Comparison of ENCODE assay signal across 8 mouse cellular contexts in the genomic region with DNA sequence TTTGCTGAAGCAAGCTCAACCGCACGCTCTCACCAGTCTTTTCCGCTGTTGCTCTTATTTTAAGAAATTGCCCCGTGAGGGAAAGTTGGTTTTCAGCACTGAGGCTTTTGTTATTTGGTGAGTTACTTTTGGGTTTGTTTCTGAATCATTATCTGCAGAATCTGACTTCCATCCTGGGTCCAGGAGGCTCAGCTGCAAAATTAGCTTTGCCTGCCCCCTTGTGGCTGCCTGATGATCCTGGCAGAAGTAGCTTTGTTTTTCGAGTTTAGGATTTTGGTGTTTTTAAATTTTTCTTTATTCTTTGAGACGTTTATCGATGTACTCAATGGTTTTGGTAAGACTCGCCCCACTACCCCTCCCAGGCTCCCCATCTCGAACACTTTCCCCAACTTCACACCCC. TPM values are rescaled to one million over a fixed set of nuclear protein-coding genes. Genes with fewer than 3 reads are reported as not detected.
DNase-seq lines count a peak whose midpoint lies in the region; ATAC-seq lines count a peak whose summit lies in the region.
"Had no signal": no experiment of that assay in that cellular context is flagged by ENCODE, and none has a peak within 500 bp of the region (broad histone marks: within the 10 kb centered on the region; RNA-seq: fewer than 3 reads in every experiment).

No protein-coding gene starts in this region.

- H3K36me3 ChIP-seq in midbrain, embryonic 11.5 days (ENCODE audit: control insufficient read depth, insufficient read depth, low read length), result no peaks in the 10 kb centered on the region
- no peaks in the 10 kb centered on the region for H3K36me3 ChIP-seq in midbrain, embryonic 13.5 days

- H3K27me3 ChIP-seq in midbrain, embryonic 11.5 days (ENCODE audit: control insufficient read depth, insufficient read depth, low read length), result no peaks in the 10 kb centered on the region
- no peaks in the 10 kb centered on the region for H3K27me3 ChIP-seq in midbrain, embryonic 13.5 days
- H3K27me3 ChIP-seq: megakaryocyte, embryonic 14.5 days had no signal

- no peak overlapping the region for H3K4me3 ChIP-seq in midbrain, embryonic 11.5 days (ENCODE audit: low read depth, low read length)
- no peak overlapping the region for H3K4me3 ChIP-seq in midbrain, embryonic 13.5 days (replicated peaks)
- H3K4me3 ChIP-seq: megakaryocyte, embryonic 14.5 days had no signal

- no peak for ATAC-seq in midbrain, embryonic 11.5 days (ENCODE audit: low FRiP score)
- ATAC-seq in midbrain, embryonic 13.5 days, result no peak

- no peaks in the 10 kb centered on the region for H3K9me3 ChIP-seq in midbrain, embryonic 11.5 days (ENCODE audit: control insufficient read depth, low read length)
- no peaks in the 10 kb centered on the region; the same call in 1 of the 2 replicates for H3K9me3 ChIP-seq in midbrain, embryonic 13.5 days

- peak; percentile 89 for DNase-seq in midbrain, embryonic 11.5 days (ENCODE audit: low spot score, missing footprints)
- peak; percentile 81 for DNase-seq in adrenal gland, postnatal 14 days
- peak; percentile 66 for DNase-seq in embryo, embryonic 10 days (ENCODE audit: low spot score)
- peak; percentile 37 to 85 for DNase-seq in kidney, postnatal 36 days
- peak; percentile 74 for DNase-seq in lung, postnatal 14 days
- peak; percentile 4 for DNase-seq in thymus, postnatal 0 days (ENCODE audit: low spot score)

- no peak overlapping the region for H3K27ac ChIP-seq in midbrain, embryonic 11.5 days (ENCODE audit: low read depth, low read length)
- H3K27ac ChIP-seq in midbrain, embryonic 13.5 days, result no peak overlapping the region

- H3K9ac ChIP-seq in midbrain, embryonic 11.5 days (ENCODE audit: low read length), result no peak overlapping the region
- no peak overlapping the region for H3K9ac ChIP-seq in midbrain, embryonic 13.5 days (replicated peaks)

- no peaks in the 10 kb centered on the region for H3K4me1 ChIP-seq in midbrain, embryonic 11.5 days (ENCODE audit: control insufficient read depth, insufficient read depth, low read length)
- no peaks in the 10 kb centered on the region for H3K4me1 ChIP-seq in midbrain, embryonic 13.5 days (replicated peaks)
- H3K4me1 ChIP-seq: megakaryocyte, embryonic 14.5 days had no signal

- 63% methylated on average over 9 of the region's 9 CpGs for WGBS in midbrain, embryonic 11.5 days
- 59% methylated on average over 9 of the region's 9 CpGs for WGBS in midbrain, embryonic 13.5 days

- no peak overlapping the region for H3K4me2 ChIP-seq in midbrain, embryonic 11.5 days
- no peak overlapping the region for H3K4me2 ChIP-seq in midbrain, embryonic 13.5 days (replicated peaks)

RNA-seq across cellular contexts. Expression of a gene that starts 18.9 kb away (rescaled TPM):
- polyA plus RNA-seq in midbrain, embryonic 11.5 days (2014; fragmentation: Nextera tagmentation; extraction: Ambion mirVana), result not detected in 2 replicates
- polyA plus RNA-seq in midbrain, embryonic 13.5 days (2015; fragmentation: Nextera tagmentation; extraction: Ambion mirVana), result not detected in 2 replicates
- total RNA-seq in adrenal gland, postnatal 14 days (2021), result not detected in 2 replicates
- 0.04 TPM in 1 of 2 replicates, not detected in the other for polyA plus RNA-seq in thymus, postnatal 0 days (2015; fragmentation: Nextera tagmentation; extraction: Ambion mirVana)

Comparison
In these comparisons a context has a peak if more than half of its experiments do, and no peak if none do; other contexts are left out.
1. DNase-seq: peak in every context shown above with its lines; median percentile 89 in midbrain, embryonic 11.5 days; 81 in adrenal gland, postnatal 14 days; 74 in lung, postnatal 14 days; 66 in embryo, embryonic 10 days; 61 in kidney, postnatal 36 days; 4 in thymus, postnatal 0 days.